Mouse (Mus musculus) embryonic fibroblast, embryonic 13.5 days (primary cell): Measurements from ENCODE around the gene Tenm2. TPM values are rescaled to one million over a fixed set of nuclear protein-coding genes. Genes with fewer than 3 reads are reported as not detected.

Experiments
- H3K27ac ChIP-seq: 2 replicates; pipeline ENCODE4 v1.5.1; 2012; ENCODE audit warnings: low read length, control low read depth, inconsistent platforms; ENCODE audit not compliant: insufficient read depth
- H3K4me1 ChIP-seq: 2 replicates; pipeline ENCODE4 v1.6.1; 2011; ENCODE audit warnings: low read length; ENCODE audit not compliant: control insufficient read depth, insufficient read depth
- H3K4me3 ChIP-seq: 2 replicates; pipeline ENCODE4 v1.5.1; 2011; ENCODE audit warnings: mild to moderate bottlenecking, control low read depth, low read length; ENCODE audit not compliant: insufficient read depth
- CTCF ChIP-seq: IDR thresholded peaks from 2 replicates; pipeline ENCODE4 v1.5.1; 2011; ENCODE audit warnings: mild to moderate bottlenecking, control low read depth, low read length, moderate library complexity, borderline replicate concordance; ENCODE audit not compliant: insufficient read depth
- POLR2A ChIP-seq: IDR thresholded peaks from 2 replicates; pipeline ENCODE4 v1.6.1; 2011; ENCODE audit warnings: low read depth, mild to moderate bottlenecking, control low read depth, low read length, moderate library complexity
- polyA plus RNA-seq: library from polyadenylated mRNA; stranded (reverse); fragments of >200 nt; gene quantifications from 2 replicates; pipeline ENCODE4 v1.2.4, GENCODE M21; 2011; ENCODE audit warnings: low read depth; ENCODE audit not compliant: missing spikeins, insufficient read length

Tenm2 gene
- polyA plus RNA-seq, 1 experiment = 0.05 TPM

DNA sequence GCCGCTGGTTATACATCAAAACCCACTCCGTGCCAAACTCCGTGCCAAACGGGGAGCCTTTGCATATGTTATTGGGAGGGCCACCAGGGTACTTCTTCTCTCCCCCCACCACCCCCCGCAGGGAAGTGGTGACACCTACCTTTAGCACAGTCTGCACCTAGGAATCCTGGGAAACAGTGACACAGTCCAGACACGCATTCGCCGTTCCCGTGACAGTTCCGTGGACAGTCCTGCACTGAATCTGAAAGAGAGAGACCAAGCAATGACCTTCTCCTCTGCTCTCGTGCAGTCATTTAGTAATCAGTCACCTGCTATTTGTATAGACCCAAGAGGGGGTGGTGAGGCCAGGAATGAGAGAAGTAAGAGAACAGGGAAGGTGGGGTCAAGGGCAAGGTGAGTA lies 1072.2 kb downstream of the Tenm2 start:
- Histone ChIP-seq H3K4me3 (no peak overlapping the region), H3K4me1 (no peaks in the 10 kb centered on the region), H3K27ac (no peak overlapping the region)
- TF ChIP-seq CTCF (no peak), POLR2A (no peak)

DNA sequence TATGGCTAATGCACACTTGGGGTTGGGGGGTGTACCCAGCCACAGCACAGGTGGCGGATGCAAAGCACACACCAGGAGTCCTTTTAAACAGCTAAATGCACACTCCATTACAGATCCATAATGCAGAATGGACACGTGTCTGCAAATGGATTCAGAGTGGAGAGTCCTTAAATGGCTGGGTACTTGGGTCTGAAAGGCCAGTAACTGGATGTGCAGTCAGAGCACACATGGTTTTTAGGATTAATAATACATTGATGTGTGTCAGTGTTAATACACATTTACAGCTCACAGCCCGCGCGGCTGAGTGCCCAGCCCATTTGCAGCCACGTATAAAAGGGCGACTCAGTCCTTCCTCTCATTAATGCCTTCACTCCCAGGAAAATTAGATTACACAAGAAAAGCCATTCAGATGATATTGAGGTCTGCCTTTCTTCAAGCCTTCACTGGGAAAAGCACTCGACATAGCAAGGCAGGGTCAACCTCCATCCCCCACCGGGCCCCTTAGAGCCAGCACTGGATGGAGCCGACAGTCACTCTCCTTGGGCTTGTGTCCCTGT lies 1073.9 kb downstream of the Tenm2 start:
- no peak overlapping the region for H3K4me3 ChIP-seq
- TF ChIP-seq POLR2A (no peak), CTCF (no peak)
- no peak overlapping the region for H3K27ac ChIP-seq
- H3K4me1 ChIP-seq = no peaks in the 10 kb centered on the region

DNA sequence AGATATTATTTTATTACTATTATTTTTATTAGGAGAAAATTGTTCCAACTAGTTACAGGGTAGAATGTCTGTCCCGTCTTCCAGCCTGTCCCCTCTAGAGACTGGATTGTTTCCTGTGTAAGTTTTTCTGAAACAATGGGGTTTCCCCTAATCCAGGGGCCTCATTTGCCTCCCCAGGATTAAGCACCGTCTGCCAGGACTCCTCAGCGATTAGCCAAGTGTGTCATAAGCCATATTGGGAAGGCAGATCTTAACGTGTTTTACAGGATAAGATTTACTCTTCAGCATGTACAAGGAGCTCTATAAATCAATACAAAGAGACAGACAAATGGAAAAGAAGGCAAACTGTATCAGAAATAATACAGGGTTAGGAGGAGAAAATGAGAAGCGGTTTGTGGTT lies 1082.3 kb downstream of the Tenm2 start:
- Histone ChIP-seq H3K4me1 (no peaks in the 10 kb centered on the region), H3K4me3 (no peak overlapping the region), H3K27ac (no peak overlapping the region)
- TF ChIP-seq CTCF = no peak
- TF ChIP-seq POLR2A = no peak

DNA sequence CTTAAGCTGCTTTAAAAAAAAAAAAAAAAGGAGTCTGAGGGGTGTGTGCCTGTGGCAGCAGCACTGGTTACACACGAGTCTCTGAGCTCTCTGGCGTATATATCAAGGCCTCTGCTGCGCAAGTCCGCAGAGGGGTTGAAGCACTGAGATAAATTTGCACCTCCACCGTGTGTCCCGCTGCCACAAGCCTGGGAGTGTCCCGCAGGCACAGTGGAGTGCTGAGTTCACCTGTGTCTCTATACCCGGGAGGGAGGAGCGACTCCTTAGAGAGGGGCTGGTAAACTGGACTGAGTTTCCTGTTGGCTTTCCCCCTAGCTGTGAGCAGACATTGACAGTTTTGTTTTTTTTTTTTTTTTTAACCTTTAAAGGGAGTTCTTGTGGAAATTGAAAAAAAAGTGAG lies 1082.8 kb downstream of the Tenm2 start:
- Histone ChIP-seq H3K4me1 (no peaks in the 10 kb centered on the region), H3K4me3 (no peak overlapping the region), H3K27ac (no peak overlapping the region)
- TF ChIP-seq POLR2A (no peak), CTCF (no peak)

DNA sequence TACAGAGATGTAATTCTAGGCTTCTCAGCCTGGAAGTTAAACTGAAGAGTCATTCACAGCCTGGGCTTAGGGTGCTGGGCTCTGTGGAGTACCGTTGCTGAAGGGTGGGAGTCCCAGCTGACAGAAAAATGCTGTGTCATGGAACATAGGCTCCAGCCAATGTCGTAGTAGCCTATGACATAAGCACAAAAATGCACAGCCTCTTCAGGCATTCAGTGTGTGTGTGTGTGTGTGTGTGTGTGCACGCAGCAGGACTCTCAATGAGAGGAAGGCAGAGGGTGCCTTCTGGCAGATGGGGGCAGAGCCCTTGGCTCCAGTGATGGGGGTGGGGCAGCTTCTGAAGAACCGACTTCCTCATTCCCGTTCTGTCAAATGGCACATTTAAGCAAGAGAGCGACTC lies 1083.5 kb downstream of the Tenm2 start:
- no peaks in the 10 kb centered on the region for H3K4me1 ChIP-seq
- H3K27ac ChIP-seq = no peak overlapping the region
- no peak overlapping the region for H3K4me3 ChIP-seq
- TF ChIP-seq POLR2A (no peak), CTCF (no peak)

GRCm38 (mm10) chr11:36149092-36149491 lies 1086.7 kb downstream of the Tenm2 start:
- Histone ChIP-seq H3K4me1 (no peaks in the 10 kb centered on the region), H3K4me3 (no peak overlapping the region), H3K27ac (no peak overlapping the region)
- TF ChIP-seq CTCF = no peak
- TF ChIP-seq POLR2A = no peak

DNA sequence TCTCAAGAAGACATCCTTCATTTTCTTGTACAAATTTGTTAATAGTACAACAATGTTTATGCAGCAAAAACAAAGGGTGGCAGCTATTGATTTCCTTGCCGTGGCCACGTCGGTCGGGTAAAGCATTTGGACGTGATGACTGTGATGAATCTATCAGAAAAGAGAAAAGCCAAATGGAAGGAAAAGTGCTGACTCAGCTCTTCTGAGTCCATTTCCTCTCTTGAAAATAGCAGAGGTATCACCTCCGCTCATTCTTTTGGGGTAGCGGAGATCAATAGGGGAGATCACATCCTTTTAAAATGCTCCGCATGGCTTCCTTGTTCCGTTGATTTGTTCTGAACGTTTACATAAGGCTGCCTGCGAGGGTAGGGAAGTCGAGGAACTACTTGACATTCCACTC lies 1090.7 kb downstream of the Tenm2 start:
- TF ChIP-seq POLR2A (no peak), CTCF (no peak)
- Histone ChIP-seq H3K4me1 (no peaks in the 10 kb centered on the region), H3K4me3 (no peak overlapping the region), H3K27ac (no peak overlapping the region)

DNA sequence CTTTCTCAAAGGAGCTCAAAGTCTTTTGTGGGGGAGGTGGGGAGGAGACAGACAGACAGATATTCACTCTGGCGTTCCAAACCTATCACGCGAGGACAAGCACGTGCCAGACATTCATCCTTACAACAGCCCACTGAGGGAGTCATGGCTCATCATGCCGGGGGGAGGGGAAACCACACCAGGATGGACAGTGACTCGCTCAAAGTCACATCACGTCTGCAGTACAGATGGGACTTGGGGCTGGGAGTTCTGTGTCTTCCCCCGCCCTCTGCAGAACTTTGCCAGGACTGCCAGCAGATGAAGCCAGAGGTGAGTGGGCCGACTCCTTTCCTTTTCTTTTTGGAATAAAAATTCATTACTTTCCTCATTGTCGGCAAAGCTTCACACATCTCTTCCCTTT lies 1095.4 kb downstream of the Tenm2 start:
- H3K4me3 ChIP-seq = no peak overlapping the region
- TF ChIP-seq POLR2A (no peak), CTCF (no peak)

DNA sequence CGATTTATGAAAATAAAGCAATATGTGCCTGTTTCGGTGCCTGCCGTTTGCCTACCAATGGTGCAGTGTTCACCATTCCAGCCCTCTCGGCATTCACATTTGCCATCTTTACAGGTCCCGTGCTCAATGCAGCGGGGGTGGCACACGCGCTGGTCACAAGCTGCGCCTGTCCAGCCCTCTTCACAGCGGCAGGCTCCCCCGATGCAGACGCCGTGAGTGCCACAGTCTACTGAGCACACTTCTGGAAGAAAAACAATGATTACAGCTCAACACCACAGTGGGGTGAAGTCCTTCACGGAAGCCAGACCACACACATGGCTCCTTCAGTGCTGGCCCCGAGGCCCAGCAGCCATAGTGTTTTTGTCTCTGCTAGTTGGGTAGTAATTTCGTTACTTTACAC lies 1096.2 kb downstream of the Tenm2 start:
- no peak overlapping the region for H3K4me3 ChIP-seq
- TF ChIP-seq POLR2A (no peak), CTCF (no peak)
- H3K4me1 ChIP-seq = no peaks in the 10 kb centered on the region
- H3K27ac ChIP-seq = no peak overlapping the region

More for the DNA sequence above, 1095.4 kb downstream of the Tenm2 start:
- Histone ChIP-seq H3K4me1 (no peaks in the 10 kb centered on the region), H3K27ac (no peak overlapping the region)

DNA sequence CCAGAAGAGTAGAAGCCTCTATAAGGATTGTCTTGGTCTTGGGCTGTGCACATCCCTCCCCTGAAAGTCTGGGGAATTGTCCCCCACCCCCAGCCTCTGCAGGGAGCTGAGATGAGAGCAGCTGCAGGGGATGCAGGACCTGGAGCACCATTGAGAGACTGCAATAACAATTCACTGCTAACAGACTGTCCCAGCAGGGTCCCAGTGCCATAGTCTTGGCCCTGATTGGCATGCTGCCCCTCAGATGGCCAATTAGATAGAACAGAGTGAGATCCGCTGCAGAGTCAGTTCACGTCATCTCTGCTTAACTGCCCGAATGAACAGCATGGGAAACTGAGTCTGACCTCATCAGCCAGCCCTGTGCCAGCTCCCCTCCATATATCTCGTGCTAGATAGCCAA lies 1097.9 kb downstream of the Tenm2 start:
- Histone ChIP-seq H3K27ac (no peak overlapping the region), H3K4me1 (no peaks in the 10 kb centered on the region), H3K4me3 (no peak overlapping the region)
- no peak for TF ChIP-seq CTCF
- no peak for TF ChIP-seq POLR2A

GRCm38 (mm10) chr11:36137276-36137675 lies 1098.5 kb downstream of the Tenm2 start:
- H3K4me1 ChIP-seq = no peaks in the 10 kb centered on the region
- TF ChIP-seq POLR2A (no peak), CTCF (no peak)

More at GRCm38 (mm10) chr11:36137276-36137675, 1098.5 kb downstream of the Tenm2 start:
- Histone ChIP-seq H3K4me3 (no peak overlapping the region), H3K27ac (no peak overlapping the region)
